In the genomic region with DNA sequence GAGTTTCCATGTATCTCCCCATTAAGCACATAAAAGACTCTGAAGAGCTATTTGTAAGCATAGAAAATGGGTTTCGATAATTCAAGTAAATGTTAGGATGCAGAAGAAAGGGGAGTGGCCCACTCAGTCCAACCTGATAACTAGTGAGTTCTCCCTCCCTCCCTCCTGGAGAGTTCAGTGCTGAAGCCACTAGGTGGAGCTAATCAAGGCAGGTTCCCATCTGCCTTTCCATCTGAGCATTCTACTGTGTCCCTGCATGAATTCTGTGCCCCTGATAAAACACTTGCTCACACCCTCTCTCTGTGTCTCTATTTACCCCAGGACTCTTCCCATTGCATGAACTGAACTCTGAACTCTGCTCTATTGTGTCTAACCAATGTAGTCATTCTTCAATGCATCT, we compare ENCODE assay signal across 9 mouse cellular contexts. TPM values are rescaled to one million over a fixed set of nuclear protein-coding genes. Genes with fewer than 3 reads are reported as not detected.
DNase-seq lines count a peak whose midpoint lies in the region; ATAC-seq and TF ChIP-seq lines count a peak whose summit lies in the region.
"Had no signal": no experiment of that assay in that cellular context is flagged by ENCODE, and none has a peak within 500 bp of the region (broad histone marks: within the 10 kb centered on the region; RNA-seq: fewer than 3 reads in every experiment).

No protein-coding gene starts in this region.

- H3K9me3 ChIP-seq in limb, embryonic 14.5 days (ENCODE audit: control insufficient read depth, low read length): no peaks in the 10 kb centered on the region
- H3K9me3 ChIP-seq: limb, embryonic 15.5 days had no signal

- TF ChIP-seq POLR2A in limb, embryonic 14.5 days (IDR thresholded peaks at IDR 0.05; ENCODE audit: borderline replicate concordance, extremely low read depth, insufficient read depth, insufficient read length): no peak

- H3K27ac ChIP-seq in left cerebral cortex, adult 2 months: no peak overlapping the region
- H3K27ac ChIP-seq in limb, embryonic 14.5 days (replicated peaks; ENCODE audit: low read depth, low read length): no peak overlapping the region
- H3K27ac ChIP-seq: limb, embryonic 15.5 days had no signal

- 64% methylated on average over 1 of the region's 1 CpGs for WGBS in limb, embryonic 14.5 days

- DNase-seq in adrenal gland, adult 2 months: peak; percentile 13
- no peak for DNase-seq in adrenal gland, adult 18-20 months (ENCODE audit: low spot score in 2 of 2)
- DNase-seq in left cerebral cortex, adult 2 months (ENCODE audit: extremely low spot score in 1 of 2, low spot score in 2 of 2): peak; percentile 15 to 20
- DNase-seq in left cerebral cortex, postnatal 36 days (ENCODE audit: low spot score in 2 of 2): no peak
- DNase-seq in Patski (ENCODE audit: low read depth, low spot score): no peak
- DNase-seq in limb, embryonic 14.5 days (ENCODE audit: low spot score): peak; percentile 22
- DNase-seq in gastrocnemius, postnatal 36 days: no peak
- DNase-seq in heart, postnatal 36 days: no peak

- no peaks in the 10 kb centered on the region for H3K36me3 ChIP-seq in limb, embryonic 14.5 days (ENCODE audit: control insufficient read depth, insufficient read depth, low read length)
- H3K36me3 ChIP-seq: limb, embryonic 15.5 days had no signal

- H3K9ac ChIP-seq in limb, embryonic 14.5 days (ENCODE audit: low read depth, low read length, severe bottlenecking): no peak overlapping the region
- H3K9ac ChIP-seq: limb, embryonic 15.5 days had no signal

- H3K4me1 ChIP-seq in limb, embryonic 14.5 days (ENCODE audit: control insufficient read depth, insufficient read depth, low read length): 0 out of 2 replicates have a peak, but pooled peaks cover 4% of the 10 kb centered on the region
- H3K4me1 ChIP-seq: limb, embryonic 15.5 days had no signal

- in situ Hi-C loops in Patski (cut with MboI; ENCODE audit: low pct_unique_long_range_greater_than_20kb): no loop called here

- H3K4me2 ChIP-seq in limb, embryonic 14.5 days (replicated peaks; ENCODE audit: low read depth, low read length, severe bottlenecking): no peak overlapping the region
- H3K4me2 ChIP-seq: limb, embryonic 15.5 days had no signal

- POLR2A ChIA-PET in Patski (lab: Charles Lee): no interaction called here

- peak; percentile 72 for TF ChIP-seq CTCF in left cerebral cortex, adult 2 months (IDR thresholded peaks at IDR 0.05)
- peak; percentile 51 for TF ChIP-seq CTCF in Patski (IDR thresholded peaks at IDR 0.05)

- peaks cover 8% of the 10 kb centered on the region for H3K27me3 ChIP-seq in Patski
- H3K27me3 ChIP-seq in limb, embryonic 14.5 days (ENCODE audit: control insufficient read depth, insufficient read depth, low read length): no peaks in the 10 kb centered on the region
- H3K27me3 ChIP-seq: limb, embryonic 15.5 days had no signal

- ATAC-seq in Patski: no peak
- ATAC-seq in limb, embryonic 14.5 days (ENCODE audit: low FRiP score, low read depth): no peak

- H3K4me3 ChIP-seq in left cerebral cortex, adult 2 months: no peak overlapping the region
- H3K4me3 ChIP-seq in limb, embryonic 14.5 days (replicated peaks; ENCODE audit: low read length): no peak overlapping the region
- H3K4me3 ChIP-seq: limb, embryonic 15.5 days had no signal

- CTCF ChIA-PET in Patski (lab: Charles Lee): interaction anchor here (1.0 kb wide), 1 partner anchor 51 kb away, joined by 3 read pairs; no protein-coding TSS in a partner anchor

- intact Hi-C loops in left cerebral cortex, adult 2 months (cut with DNase I): loop anchor here (1.0 kb wide), 1 partner anchor 95 kb away; no protein-coding TSS in a partner anchor
- intact Hi-C loops in left cerebral cortex, postnatal 36 days (cut with DNase I): no loop called here
- intact Hi-C loops in gastrocnemius, postnatal 36 days (cut with DNase I): no loop called here
- intact Hi-C loops in heart, postnatal 36 days (cut with DNase I): no loop called here

RNA-seq across cellular contexts. Expression of a gene that starts 57.1 kb away (rescaled TPM):
- not detected for total RNA-seq in adrenal gland, adult 2 months (2021)
- polyA plus RNA-seq in adrenal gland, adult 2 months (2012; rRNA removed): 0.10 and 0.15 TPM in 2 replicates
- total RNA-seq in adrenal gland, adult 18-20 months (2021): not detected
- 10 to 100 TPM; 25.3 to 27.6 TPM for total RNA-seq in left cerebral cortex, adult 2 months (2021)
- 10 to 100 TPM; 19.9 to 22.2 TPM for total RNA-seq in left cerebral cortex, postnatal 36 days (2021)
- not detected for polyA plus RNA-seq in Patski (2021)
- 3.8 and 6.6 TPM in 2 replicates for polyA plus RNA-seq in limb, embryonic 14.5 days (2012; rRNA removed)
- 8.6 and 11.6 TPM in 2 replicates for polyA plus RNA-seq in limb, embryonic 14.5 days (2014; fragmentation: Nextera tagmentation; extraction: Ambion mirVana)
- not detected for total RNA-seq in gastrocnemius, postnatal 36 days (2021)
- total RNA-seq in heart, postnatal 36 days (2021): not detected

Comparison
In these comparisons a context has a peak if more than half of its experiments do, and no peak if none do; other contexts are left out.
1. DNase-seq: peak in adrenal gland, adult 2 months (single experiment), left cerebral cortex, adult 2 months (2 of 2) and limb, embryonic 14.5 days (single experiment); none in adrenal gland, adult 18-20 months (0 of 2), left cerebral cortex, postnatal 36 days (0 of 2), Patski (single experiment), gastrocnemius, postnatal 36 days (0 of 2) and heart, postnatal 36 days (0 of 2).
2. RNA of a gene that starts 57.1 kb away (total RNA-seq): 25.3 to 27.6 TPM in left cerebral cortex, adult 2 months and 19.9 to 22.2 TPM in left cerebral cortex, postnatal 36 days; not detected in adrenal gland, adult 2 months, not detected in adrenal gland, adult 18-20 months, not detected in gastrocnemius, postnatal 36 days and not detected in heart, postnatal 36 days; every median in the first group is over 10 times any median in the second.